Mouse (Mus musculus): ENCODE results near the gene Klhl9. TPM values are rescaled to one million over a fixed set of nuclear protein-coding genes. Genes with fewer than 3 reads are reported as not detected.
A peak's percentile ranks its signal among the peaks of the same experiment; 100 is the strongest.
"Not testable (repeated sequence)": the region's sequence is repeated elsewhere in the genome, so short reads cannot be mapped to it uniquely, and the experiment has no call there.

Klhl9 gene
- 45.5 and 48.4 TPM in 2 replicates for total RNA-seq (2017)

DNA sequence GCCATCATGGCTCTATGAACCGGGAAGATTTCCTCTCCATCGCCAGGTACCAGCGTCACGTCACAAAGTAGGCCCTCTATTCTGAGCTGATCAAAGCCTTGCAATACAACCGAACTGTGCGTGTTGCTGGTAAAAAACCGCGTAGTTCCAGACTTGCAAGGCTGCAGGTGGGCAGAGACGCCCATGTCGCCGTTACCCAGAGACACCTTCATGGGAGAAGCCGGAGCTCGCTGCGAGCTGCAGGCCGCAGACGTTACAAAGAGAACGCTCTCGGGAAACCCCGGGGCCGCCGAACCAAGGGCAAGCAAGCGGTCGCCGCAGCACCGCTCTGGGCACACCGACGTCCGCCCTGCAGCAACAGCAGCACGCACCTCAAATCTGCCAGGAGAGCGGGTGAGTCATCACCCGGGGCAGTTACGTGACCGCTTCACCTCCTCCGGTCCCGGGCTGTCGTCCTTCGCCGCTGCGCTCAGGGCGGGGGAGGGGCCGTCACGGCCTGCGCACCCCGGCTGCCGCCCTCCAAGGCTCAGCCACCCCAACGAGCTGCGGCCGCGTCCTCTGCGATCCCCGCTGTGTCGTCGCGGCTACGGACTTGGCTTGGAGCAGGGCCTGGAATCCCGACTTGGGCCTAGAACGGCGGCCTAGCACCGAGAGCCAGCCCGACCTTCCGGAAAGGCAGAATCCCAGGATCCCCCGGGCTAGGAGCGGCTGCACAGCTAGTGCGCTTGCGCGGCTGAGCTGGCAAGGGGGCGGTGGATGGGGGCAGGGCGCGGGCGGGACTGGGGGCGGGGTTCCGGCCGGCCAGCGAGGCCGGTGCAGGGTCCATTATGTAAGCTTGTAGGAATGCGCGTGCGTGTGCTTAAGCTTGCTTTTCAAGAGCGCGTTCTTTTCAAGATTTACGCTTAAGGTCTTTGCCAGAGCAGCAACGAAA lies at the start of gene Klhl9, which contains the start of gene Gm26566:
Gene Klhl9 (minus strand): TSS at position 675 of the 931 bp plus-strand sequence.
Gene Gm26566 (plus strand): TSS at position 15 of the 931 bp plus-strand sequence.
- ATAC-seq (ENCODE audit: extremely low read depth, insufficient number of reproducible peaks, low FRiP score, poor library complexity, severe bottlenecking) = peak; percentile 96

GRCm38 (mm10) chr4:88763384-88764018 lies 41.2 kb upstream of the Klhl9 start:
- peak; percentile 85 for ATAC-seq (ENCODE audit: extremely low read depth, insufficient number of reproducible peaks, low FRiP score, poor library complexity, severe bottlenecking)

DNA sequence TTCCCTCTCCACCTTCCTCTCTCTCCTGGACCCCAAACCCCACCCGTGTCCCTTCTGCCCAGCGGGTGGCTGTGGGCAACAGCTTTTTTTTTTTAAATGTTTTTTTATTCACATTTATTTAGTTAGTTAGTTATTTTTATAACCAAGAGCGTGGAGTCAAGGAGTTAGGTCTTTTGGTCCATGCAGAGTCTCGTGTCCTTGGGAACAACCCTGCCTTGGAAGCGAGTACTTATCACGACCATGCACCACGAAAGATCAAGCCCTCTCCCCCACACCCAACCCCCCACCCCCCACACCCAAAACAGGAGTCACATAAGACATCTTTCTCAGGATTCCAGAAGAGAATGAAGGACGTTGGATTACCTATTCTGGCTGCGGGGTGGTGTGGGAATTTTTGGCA lies 40.1 kb upstream of the Klhl9 start:
- not testable (repeated sequence) for ATAC-seq (ENCODE audit: extremely low read depth, insufficient number of reproducible peaks, low FRiP score, poor library complexity, severe bottlenecking)

GRCm38 (mm10) chr4:88761776-88762175 lies 39.5 kb upstream of the Klhl9 start:
- ATAC-seq (ENCODE audit: extremely low read depth, insufficient number of reproducible peaks, low FRiP score, poor library complexity, severe bottlenecking) = not testable (repeated sequence)

- ATAC-seq (ENCODE audit: extremely low read depth, insufficient number of reproducible peaks, low FRiP score, poor library complexity, severe bottlenecking) = not testable (repeated sequence)
Observed at GRCm38 (mm10) chr4:88760431-88760830, 38.2 kb upstream of the Klhl9 start.

DNA sequence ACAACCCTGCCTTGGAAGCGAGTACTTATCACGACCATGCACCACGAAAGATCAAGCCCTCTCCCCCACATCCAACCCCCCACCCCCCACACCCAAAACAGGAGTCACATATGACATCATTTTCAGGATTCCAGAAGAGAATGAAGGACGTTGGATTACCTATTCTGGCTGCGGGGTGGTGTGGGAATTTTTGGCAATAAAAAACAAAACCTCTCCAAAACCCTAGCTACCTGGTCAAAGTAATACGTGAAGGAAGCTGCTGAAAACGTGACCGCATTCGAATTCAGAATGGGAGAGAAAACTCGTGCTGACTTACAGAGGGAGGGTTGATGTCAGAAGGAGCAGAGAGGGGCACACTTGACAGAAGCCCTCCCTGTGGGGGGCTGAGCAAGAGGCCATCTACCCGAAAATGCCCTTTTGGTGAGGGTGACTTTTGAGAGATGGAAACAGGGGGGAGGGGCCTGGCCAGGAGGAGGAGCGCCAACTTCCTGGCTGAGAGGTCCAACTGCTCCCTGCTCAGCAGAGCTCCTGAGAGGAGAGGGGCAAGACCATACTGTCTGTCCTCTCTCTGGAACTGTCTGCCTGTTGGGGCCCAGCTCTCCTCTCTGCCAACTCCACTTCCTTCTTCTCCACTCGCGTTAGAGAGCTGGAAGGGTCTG lies 37.5 kb upstream of the Klhl9 start, which contains the start of gene Gm13283:
Gene Gm13283 (plus strand): TSS at position 510 of the 659 bp plus-strand sequence.
- ATAC-seq (ENCODE audit: extremely low read depth, insufficient number of reproducible peaks, low FRiP score, poor library complexity, severe bottlenecking) = not testable (repeated sequence)

DNA sequence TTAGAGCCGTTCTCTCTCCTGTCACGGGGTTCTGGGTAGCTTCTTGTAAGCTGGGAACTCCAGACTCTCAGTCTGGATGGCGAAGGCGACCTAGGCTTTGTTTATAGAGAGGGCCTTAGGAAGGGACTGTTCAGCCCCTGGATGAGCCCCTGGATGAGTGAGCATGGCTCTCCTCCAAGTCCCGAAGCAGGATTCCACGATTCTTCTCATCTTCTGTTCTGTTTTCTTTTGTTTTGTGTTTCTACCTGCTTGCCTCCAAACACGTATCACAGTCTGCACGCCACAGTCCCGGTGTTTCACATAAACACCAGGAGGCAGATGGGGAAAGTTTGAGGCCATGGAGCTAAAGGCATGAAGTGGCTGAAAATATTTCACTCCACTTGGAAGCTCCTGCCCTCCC lies 36.5 kb upstream of the Klhl9 start:
- not testable (repeated sequence) for ATAC-seq (ENCODE audit: extremely low read depth, insufficient number of reproducible peaks, low FRiP score, poor library complexity, severe bottlenecking)

DNA sequence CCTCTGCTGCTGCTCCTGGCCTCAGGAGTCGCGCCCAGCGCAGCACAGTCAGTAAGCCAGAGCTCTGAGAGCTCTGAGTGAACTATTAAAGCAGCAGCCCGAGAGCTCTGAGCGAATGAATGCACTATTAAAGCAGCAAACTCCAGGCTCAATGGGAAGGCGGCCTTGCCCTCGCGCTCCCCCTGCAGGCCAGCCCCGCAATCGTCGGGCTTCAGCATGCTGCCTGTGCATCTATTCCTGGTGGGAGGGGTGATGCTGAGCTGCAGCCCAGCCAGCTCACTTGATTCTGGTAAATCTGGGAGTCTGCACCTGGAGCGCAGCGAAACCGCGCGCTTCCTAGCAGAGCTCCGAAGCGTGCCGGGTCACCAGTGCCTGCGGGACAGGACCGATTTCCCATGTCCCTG lies 35.4 kb upstream of the Klhl9 start:
- peak; percentile 100 for ATAC-seq (ENCODE audit: extremely low read depth, insufficient number of reproducible peaks, low FRiP score, poor library complexity, severe bottlenecking)

DNA sequence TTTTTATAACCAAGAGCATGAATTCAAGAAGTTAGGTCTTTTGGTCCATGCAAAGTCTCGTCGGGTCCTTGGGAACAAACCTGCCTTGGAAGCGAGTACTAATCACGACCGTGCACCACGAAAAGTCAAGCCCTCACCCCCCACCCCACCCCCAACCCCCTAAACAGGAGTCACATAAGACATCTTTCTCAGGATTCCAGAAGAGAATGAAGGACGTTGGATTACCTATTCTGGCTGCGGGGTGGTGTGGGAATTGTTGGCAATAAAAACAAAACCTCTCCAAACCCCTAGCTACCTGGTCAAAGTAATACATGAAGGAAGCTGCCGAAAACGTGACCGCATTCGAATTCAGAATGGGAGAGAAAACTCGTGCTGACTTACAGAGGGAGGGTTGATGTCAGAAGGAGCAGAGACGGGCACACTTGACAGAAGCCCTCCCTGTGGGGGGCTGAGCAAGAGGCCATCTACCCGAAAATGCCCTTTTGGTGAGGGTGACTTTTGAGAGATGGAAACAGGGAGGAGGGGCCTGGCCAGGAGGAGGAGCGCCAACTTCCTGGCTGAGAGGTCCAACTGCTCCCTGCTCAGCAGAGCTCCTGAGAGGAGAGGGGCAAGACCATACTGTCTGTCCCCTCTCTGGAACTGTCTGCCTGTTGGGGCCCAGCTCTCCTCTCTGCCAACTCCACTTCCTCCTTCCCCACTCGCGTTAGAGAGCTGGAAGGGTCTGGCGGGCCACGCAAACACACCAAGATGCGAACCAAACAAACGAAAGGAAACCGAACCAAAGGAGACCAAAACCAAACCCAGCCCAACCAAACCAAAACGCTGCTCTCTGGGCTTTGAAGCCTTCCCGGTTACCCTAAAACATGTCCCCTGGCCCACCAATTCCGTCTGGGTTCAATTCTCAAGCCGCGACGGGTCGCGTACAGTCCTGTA lies 34.6 kb upstream of the Klhl9 start:
- ATAC-seq (ENCODE audit: extremely low read depth, insufficient number of reproducible peaks, low FRiP score, poor library complexity, severe bottlenecking) = not testable (repeated sequence)

DNA sequence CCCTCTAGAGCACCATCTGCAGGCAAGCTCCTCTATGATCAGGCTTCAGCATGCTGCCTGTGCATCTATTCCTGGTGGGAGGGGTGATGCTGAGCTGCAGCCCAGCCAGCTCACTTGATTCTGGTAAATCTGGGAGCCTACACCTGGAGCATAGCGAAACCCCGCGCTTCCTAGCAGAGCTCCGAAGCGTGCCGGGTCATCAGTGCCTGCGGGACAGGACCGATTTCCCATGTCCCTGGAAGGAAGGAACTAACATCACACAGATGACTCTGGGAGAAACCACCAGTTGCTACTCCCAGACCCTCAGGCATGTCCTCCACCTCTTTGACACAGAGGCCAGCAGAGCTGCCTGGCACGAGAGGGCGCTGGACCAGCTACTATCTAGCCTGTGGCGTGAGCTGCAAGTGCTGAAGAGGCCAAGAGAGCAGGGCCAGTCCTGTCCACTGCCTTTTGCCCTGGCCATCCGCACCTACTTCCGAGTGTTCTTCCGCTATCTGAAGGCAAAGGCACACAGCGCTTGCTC lies 32.6 kb upstream of the Klhl9 start, which contains the start of gene Gm13271:
Gene Gm13271 (plus strand): TSS at position 51 of the 523 bp plus-strand sequence.
- not testable (repeated sequence) for ATAC-seq (ENCODE audit: extremely low read depth, insufficient number of reproducible peaks, low FRiP score, poor library complexity, severe bottlenecking)

DNA sequence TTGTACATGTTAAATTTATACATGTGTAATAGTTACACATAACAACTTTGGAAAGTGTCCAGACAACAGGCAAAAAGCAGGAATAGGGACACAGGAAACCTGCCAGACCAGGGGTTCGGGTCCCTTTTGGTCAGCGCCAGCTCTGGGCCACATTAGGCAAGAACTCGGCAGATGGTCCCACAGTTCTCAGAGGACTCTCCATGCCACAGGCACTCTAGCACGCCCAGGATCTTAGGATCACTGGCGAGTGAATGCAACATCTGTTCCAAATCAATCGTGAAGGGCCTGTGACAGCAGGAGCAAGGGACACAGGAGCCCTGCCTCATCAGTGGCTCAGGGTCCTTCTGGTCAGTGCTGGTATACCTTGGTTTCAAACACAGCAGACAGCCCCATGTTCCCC lies 27.7 kb upstream of the Klhl9 start:
- no peak for ATAC-seq (ENCODE audit: extremely low read depth, insufficient number of reproducible peaks, low FRiP score, poor library complexity, severe bottlenecking)

- ATAC-seq (ENCODE audit: extremely low read depth, insufficient number of reproducible peaks, low FRiP score, poor library complexity, severe bottlenecking) = no peak
Observed at GRCm38 (mm10) chr4:88744207-88744606, 21.9 kb upstream of the Klhl9 start.

- ATAC-seq (ENCODE audit: extremely low read depth, insufficient number of reproducible peaks, low FRiP score, poor library complexity, severe bottlenecking) = no peak
Observed at GRCm38 (mm10) chr4:88742771-88743371, 20.6 kb upstream of the Klhl9 start.

GRCm38 (mm10) chr4:88741426-88741825 lies 19.2 kb upstream of the Klhl9 start:
- no peak for ATAC-seq (ENCODE audit: extremely low read depth, insufficient number of reproducible peaks, low FRiP score, poor library complexity, severe bottlenecking)

GRCm38 (mm10) chr4:88739036-88739435 lies 16.8 kb upstream of the Klhl9 start:
- ATAC-seq (ENCODE audit: extremely low read depth, insufficient number of reproducible peaks, low FRiP score, poor library complexity, severe bottlenecking) = 0 out of 2 replicates have a peak, but pooled peaks have one; percentile 39

GRCm38 (mm10) chr4:88738480-88738879 lies 16.2 kb upstream of the Klhl9 start:
- peak; percentile 94 for ATAC-seq (ENCODE audit: extremely low read depth, insufficient number of reproducible peaks, low FRiP score, poor library complexity, severe bottlenecking)

DNA sequence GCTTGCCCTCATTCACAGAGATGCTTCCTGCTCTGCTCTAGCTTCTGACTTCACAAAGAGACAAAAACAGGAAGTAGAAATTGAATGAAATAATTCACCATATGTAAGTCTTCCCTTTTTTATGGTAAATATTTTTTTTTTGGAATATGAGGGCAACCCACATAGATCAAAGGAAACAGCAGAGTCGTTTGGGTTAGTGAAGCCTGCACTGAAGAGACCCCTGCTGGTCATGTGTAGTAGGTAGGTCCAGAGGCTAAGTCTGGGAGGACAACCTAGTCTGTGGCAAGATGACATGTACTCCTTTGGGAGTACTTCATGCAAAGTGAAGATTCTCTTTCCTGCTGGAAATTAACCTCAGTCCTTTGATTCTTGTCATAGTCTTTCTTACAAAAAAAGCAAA lies 5.1 kb upstream of the Klhl9 start:
- ATAC-seq (ENCODE audit: extremely low read depth, insufficient number of reproducible peaks, low FRiP score, poor library complexity, severe bottlenecking) = peak; percentile 85

DNA sequence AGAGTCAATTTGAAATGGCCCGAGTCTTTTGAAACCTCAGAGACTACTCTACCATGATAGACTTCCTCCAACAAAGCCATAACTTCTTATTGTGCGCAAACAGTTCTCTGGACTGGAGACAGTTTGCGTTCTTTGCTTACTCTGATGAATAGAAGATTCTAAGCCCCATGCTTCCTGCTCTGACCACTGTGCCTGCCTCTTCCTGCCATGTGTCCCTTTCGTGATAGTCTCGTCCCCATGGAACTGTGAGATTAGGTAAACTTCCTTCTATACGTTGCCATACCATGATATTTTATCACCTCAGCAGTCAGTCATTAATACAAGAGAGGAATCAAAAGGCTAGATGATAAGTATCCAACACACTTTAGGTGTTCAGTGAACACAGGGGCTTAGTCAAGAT lies 4.5 kb upstream of the Klhl9 start:
- no peak for ATAC-seq (ENCODE audit: extremely low read depth, insufficient number of reproducible peaks, low FRiP score, poor library complexity, severe bottlenecking)

All from neutrophil, adult 5-6 weeks (primary cell).